Mouse (Mus musculus) C2C12 (cell line): Measurements from ENCODE around the gene Zscan2.

Experiments used
- CEBPB ChIP-seq: IDR thresholded peaks from one replicate; pipeline ENCODE4 v1.6.1; 2011; ENCODE audit warnings: low read depth, mild to moderate bottlenecking, control low read depth, moderate library complexity
- CTCF ChIP-seq: IDR thresholded peaks from one replicate; pipeline ENCODE4 v1.5.1; 2011; ENCODE audit not compliant: control insufficient read depth, insufficient read depth, insufficient read length
- FOSL1 ChIP-seq: IDR thresholded peaks from one replicate; pipeline ENCODE4 v1.8.0; 2011; ENCODE audit warnings: mild to moderate bottlenecking, low read length; ENCODE audit not compliant: poor library complexity, insufficient read depth, severe bottlenecking
- MAX ChIP-seq: IDR thresholded peaks from one replicate; pipeline ENCODE4 v1.6.1; 2011; ENCODE audit warnings: mild to moderate bottlenecking, control low read depth
- MYOD1 ChIP-seq: IDR thresholded peaks from one replicate; pipeline ENCODE4 v1.6.1; 2011; ENCODE audit warnings: low read depth; ENCODE audit not compliant: control insufficient read depth, insufficient read length
- MYOG ChIP-seq: IDR thresholded peaks from one replicate; pipeline ENCODE4 v1.6.1; 2011; ENCODE audit not compliant: control insufficient read depth, insufficient read length; ENCODE audit errors: extremely low read depth
- USF1 ChIP-seq: IDR thresholded peaks from one replicate; pipeline ENCODE4 v1.6.1; 2011; ENCODE audit warnings: low read depth, mild to moderate bottlenecking, control low read depth, moderate library complexity

DNA sequence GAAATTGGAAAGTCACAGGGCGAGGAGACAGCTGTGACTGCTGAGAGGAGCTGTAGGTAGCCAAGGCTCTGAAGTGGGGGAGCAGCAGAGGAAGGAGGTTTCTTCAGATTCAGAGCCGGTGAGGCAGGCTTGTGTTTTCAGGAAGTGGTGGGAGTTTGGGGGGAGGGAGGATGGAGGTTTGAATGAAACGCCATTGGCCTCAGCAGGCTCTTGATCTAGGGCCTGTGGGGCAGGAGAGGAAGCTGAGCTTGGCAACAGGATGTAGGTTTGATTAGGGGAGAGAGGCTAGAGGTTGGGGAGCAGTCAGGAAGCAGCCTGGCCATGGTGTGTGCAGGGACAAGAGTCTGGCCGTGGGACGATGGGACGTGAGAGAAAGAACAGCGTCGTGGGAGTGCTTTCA lies 4.1 kb downstream of the Zscan2 start:
- TF ChIP-seq CTCF (no peak), MAX (no peak), USF1 (no peak), CEBPB (no peak), MYOD1 (no peak), FOSL1 (no peak), MYOG (no peak)
